Mouse (Mus musculus) CD4-positive, CD25-positive, alpha-beta regulatory T cell, adult 2 months (primary cell): Measurements from ENCODE around the gene Gstp3.
A peak's percentile ranks its signal among the peaks of the same experiment; 100 is the strongest.

Source experiments
- DNase-seq: peaks from one replicate; pipeline ENCODE4 v3.0.0-alpha.2; 2012; ENCODE audit warnings: low read depth, low spot score

The Gstp3 gene

DNA sequence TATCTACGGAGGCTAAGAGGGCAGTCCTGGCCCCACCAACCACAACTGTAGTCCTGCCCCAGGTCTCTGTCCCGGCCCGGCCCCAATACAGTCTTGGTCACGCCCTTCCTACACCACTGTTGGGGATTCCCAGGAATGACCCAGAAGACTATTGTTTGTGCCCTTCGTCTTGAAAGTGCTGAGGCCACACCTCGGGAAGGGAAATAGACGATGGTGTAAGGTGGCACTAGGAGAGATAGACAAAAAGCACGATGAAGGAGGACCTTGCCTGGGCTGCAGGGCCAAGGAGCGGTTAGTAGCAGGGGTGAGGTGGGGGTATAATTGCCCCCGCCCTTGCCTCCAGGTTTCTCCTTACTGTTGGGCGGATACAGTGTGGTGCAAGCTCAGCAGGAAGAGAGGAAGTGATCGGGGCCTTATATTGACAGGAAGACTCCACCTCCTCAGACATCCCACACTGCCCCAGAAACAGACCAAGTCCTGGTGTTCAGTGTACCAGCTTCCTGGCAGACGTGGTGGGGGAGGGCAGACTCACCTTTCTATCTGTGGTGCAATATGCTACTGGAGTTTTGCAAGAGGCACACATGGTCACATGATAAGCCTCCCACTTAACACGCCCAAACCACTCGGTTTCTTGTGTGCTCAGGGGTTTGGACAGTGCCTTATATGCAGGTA is at the start of gene Gstp3:
Gene Gstp3, minus strand, starts transcription at position 501 of the 672 bp plus-strand sequence.
- DNase-seq: peak; percentile 84

DNA sequence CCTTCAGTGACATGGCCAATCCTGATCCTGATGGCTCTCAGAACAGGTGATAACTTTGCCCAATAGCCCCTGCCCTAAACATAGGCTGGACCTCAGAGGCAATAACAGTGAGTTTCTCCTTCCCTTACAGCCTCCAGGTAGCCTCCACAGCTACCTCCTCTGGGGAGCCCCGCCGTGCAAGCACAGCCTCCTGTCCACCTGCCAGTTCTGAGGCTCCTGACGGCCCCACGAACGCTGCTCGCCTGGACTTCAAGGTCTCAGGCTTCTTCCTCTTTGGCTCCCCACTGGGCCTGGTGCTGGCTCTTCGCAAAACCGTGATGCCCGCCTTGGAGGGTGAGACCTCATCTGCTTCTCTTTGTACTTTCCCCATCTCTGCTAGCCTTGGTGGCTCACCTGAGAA is 49.2 kb upstream of the Gstp3 start:
- no peak for DNase-seq

DNA sequence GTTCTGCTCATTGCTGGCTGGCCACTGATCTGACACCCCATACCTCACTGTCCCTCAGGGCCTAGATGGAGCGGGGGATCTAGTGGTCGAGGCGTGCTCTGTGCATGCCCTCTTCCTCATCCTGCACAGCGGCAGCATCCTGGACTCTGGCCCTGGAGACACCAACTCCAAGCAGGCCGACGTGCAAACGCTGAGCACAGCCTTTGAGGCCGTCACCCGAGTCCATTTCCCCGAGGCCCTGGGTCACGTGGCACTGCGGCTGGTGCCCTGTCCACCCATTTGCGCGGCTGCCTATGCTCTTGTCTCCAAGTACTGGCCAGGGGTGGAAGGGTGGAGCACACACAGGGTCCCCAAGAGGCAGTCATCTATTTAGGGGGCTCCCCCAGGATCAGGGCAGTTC is 47.3 kb upstream of the Gstp3 start:
- DNase-seq: no peak

DNA sequence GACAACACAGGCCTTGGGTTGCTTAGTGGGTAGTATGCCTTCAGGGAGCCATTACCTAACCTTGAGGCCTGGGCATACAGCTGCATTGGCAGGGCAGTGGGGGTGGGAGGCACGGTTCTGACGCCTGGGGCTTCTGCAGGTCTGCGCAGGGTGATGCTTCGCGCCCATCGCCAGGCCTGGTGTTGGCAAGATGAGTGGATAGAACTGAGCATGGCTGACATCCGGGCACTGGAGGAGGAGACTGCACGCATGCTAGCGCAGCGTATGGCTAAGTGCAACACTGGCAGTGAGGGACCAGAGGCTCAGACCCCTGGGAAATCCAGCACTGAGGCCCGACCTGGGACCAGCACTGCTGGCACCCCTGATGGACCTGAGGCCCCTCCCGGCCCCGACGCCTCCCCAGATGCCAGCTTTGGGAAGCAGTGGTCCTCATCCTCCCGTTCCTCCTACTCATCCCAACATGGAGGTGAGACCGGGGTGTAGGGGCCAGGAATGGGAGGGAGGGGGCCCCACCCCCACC is 45.4 kb upstream of the Gstp3 start:
- no peak for DNase-seq

DNA sequence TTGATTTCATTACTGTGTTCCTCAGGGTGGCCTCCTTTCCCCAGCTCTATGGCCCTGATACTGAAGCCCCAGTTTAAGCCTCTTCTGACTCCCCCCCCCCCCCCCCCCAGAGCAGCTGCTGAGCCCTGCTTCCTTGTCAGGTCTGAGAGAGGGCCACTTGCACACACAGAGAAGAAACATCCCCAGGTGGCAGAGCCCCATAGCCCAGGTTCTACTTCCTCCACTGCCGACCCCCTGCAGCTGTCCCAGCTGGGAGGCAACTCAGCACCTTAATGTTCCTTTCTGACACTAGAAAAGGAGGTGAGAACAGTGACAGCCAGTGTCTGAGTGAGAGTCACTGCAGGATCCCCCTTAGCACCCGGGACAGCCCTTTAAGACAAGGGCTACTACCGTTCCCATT is 44.4 kb upstream of the Gstp3 start:
- DNase-seq: no peak

DNA sequence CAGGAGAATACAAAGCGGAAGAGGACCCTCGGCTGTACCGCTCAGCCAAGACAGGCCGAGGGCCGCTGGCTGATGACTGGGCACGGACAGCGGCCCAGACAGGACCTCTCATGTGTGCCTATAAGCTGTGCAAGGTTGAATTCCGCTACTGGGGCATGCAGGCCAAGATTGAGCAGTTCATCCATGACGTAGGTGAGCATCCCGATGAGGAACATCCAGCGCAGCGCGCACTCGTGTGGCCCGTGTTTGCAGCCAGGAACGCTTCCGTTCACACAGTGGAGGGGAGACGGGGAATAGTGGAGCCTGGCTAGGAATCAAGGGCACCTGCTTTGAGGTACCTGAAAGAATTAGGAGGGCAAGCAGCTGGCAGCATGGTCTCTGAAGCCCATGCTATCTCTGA is 43.9 kb upstream of the Gstp3 start:
- DNase-seq: no peak

DNA sequence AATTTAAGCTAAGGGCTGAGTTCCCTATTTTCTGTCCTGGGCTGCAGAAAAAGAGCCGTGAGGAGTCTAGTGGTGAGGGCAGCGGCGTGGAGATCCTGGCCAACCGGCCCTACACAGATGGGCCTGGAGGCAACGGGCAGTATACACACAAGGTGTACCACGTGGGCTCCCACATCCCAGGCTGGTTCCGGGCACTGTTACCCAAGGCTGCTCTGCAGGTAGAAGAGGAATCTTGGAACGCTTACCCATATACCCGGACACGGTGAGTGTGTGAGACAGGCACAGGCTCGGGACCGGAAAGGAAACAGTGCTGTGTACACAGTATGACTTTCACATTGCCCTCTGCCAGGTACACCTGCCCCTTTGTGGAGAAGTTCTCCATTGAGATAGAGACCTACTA is 43.3 kb upstream of the Gstp3 start:
- no peak for DNase-seq

DNA sequence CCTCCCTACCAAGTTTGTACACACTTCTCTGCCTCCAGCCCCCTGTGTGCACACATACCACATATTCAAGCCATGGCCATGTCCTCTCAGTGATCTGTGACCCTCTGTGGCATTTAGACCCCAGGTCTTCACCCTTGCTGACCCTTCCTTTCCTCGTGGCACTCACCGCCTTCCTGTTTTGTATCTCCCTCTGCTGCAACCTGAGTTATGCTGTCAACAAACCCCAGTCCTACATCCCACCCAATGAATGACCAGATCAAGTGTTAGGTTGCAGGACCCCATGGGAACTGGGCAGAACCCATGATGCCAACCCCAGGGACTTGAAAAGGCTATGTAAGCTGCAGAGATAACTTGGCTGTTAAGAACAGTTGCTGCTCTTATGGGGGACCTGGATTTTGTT is 42.7 kb upstream of the Gstp3 start:
- no peak for DNase-seq

DNA sequence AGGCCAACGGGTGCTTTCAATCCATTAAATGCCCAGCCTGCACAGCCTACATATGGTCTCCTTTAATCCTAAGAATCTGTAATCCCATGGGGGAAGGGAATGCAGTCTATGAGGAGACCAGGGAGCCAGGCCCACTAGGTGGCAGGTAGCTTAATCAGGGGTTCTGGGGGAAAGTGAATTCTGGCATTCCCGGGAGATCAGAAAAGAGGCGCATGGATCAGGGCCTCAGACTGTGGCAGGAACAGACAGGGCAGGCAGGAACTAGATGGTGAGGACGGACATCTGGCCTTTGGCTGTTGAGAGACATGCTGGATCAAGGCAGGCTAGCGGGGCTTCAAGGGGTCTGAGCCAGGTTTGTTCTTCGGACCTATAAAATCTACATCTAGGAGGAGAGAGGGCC is 42.1 kb upstream of the Gstp3 start:
- DNase-seq: no peak

DNA sequence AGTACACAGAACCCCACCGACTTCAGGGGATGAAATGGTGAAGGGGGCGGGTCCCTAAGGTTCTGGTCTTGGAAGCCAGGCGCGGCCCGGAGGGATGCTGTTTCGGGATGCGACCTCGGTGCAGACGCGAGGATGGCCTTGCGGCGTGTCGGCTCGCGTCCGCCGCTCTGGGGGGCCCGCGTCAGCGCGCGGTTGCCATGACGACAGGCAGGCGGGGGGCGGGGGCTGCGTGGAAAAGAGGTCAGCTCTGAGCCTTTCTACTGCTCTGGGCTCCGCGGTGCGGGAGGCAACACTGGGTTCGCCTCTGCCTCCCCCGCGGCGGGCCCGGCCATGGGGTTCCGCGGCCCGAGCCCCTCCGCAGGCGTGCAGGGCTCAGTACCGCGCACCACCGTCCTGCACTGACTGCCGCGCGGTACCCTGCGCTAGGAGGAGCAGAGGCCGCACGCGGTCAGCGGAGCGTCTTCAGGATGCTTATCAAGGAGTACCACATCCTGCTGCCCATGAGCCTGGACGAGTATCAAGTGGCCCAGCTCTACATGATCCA is 41.4 kb upstream of the Gstp3 start:
- peak; percentile 69 for DNase-seq

DNA sequence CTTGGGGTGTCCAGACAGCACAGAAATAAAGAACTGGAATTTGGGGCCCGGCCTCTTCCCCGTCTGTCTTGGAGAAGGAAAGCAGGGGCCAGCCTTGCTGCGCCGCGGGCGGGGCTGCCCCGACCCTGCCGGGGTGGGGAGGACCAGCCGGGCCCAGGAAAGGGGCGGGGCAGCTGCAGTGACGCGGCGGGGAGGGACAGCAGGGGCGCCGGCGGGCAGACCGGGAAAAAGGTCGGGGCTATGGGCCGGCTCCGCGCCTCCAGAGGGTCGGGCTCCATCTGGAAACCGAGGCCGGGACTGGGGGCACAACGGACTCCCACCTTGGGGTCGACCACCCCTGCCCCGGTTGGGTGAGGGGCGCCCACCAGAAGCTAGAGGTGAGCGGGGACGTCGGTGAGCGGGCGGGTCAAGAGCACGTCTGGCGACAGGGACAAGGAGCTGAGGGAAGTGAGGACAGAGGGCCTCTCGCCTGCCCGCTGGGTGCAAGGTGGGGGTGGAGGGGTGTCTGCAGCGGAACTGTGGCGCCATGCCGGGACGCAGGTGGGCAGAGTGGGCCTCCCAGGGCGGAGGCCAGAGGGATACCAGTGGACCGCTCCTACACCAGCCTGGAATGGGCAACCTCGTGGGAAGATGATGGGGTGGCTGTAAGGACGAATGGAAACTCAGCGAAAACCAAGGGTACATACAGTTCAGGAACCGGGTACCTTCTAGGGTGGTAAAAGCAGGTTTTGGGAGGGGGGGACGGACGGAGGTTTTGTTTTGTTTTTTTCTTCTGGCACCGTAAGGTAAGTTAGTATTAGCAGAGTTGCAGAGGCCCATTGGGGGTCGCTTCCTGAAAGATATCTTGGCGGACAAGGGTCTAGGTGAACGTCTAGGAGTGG is 40.7 kb upstream of the Gstp3 start, which contains the start of gene Pitpnm1:
Gene Pitpnm1, plus strand, starts transcription at position 162 of the 881 bp plus-strand sequence.
- DNase-seq: peak; percentile 85

DNA sequence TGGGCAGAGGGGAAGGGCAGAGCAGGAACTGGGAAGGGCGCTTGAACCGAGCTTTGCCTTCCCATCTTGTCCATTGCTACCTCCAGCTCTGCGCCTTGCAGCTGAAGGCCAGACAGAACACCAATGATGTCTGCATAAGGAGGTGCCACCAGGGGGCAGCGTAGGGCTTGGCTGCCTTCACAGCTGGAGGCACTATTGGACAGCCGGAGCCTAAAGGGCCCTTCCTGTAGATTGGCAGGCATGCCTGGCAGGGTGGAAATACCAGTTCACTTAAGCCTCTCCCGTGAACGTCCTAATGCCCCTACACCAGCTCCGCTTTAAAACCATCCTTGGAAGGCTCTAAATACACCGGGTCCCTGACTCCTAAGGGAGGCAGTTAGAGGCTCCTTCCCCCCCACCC is 39.7 kb upstream of the Gstp3 start:
- peak; percentile 96 for DNase-seq

DNA sequence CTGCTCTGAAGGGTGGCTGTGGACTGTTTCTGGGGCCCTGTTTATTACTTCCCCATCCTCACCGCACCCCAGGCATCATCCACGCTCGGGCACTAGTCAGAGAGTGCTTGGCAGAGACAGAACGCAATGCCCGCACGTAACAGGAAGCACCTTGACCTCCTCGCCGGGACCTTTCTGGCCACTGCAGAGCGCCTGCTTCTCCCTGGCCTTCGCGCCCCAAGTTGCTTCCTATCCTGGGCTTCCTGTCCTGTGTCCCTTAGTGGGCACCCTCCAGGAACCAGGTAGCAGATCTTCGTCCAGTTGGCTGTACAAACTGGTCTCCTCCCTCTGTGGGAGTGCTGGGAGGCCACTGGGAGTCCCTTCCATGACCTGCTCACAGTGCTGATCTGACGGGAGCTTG is 39.1 kb upstream of the Gstp3 start:
- peak; percentile 30 for DNase-seq

DNA sequence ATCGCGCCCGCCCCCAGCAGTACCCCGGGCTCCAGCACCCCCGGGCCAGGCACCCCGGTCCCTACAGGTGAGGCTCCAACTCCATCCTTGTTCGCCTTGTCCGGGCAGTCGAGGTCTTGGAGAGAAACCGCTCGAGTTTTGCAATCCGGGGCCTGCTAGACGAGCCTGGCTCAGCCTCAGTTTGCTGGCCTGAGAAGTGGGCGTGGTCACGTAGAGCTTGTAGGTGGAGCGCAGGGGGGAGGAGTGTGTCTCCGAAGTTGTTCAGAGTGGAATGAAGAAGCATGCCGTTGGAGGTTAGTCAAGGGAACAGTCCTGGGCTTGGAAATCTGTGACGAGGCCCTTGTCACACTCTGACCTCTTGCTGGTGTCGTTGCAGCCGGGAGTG is 38.1 kb upstream of the Gstp3 start:
- DNase-seq: peak; percentile 89

DNA sequence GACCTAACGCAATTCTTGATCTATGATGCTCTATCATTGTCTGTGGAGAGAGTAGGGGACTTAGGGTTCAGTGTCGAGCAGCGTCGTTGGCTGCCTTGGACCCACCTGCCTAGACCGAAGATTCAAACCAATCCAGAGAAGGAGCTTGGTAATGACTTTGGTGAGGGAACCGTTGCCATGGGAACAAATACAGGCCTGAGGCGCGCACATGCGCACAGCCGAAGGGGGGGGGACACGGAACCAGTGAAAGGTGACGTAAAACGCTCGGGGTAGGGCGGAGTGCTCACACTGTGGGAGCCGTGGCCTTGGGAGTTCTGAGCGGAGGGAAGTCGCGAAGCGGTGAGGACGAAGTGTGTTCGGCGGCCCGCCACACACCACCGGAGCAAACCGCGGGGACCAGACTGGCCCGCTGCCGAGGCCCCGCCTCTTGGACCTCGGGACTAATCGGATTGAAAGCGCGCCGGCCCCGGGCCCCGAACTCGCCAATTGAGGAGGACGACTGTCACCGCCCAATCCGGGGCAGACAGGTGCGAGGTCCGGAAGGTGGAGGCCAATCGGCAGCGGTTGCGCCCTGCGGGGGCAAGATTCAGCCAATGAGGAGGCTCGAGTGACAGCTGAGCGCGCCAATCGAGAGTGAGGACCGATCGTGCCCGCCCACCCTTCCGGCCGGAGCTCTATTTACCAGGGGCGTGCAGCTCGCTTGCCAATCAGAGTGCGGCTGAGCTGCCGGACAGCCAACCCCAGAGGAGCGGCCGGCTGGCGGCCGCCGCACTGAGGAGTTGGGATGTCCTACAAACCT is 37.5 kb upstream of the Gstp3 start, which contains the start of gene Cdk2ap2:
Gene Cdk2ap2, plus strand, starts transcription at position 541 of the 799 bp plus-strand sequence.
- DNase-seq: peak; percentile 99

DNA sequence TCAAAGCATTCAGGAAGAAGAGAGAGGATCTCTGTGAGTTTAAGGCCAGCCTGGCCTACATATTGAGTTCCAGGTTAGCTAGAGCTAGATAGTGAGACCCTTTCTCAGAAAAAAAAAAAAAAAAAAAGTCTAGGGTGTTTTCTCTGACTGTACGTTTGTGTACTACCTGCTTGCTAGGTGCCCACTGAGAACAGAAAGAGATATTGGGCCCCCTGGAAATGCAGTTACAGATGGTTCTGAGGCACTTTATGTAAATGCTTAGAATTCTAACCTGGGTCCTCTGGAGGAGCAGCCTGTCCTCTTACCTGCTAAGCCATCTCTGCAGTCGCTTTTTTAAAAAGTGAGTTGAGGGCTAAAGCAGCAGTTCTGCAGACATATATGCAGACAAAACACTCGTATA is 36.4 kb upstream of the Gstp3 start:
- DNase-seq: no peak

DNA sequence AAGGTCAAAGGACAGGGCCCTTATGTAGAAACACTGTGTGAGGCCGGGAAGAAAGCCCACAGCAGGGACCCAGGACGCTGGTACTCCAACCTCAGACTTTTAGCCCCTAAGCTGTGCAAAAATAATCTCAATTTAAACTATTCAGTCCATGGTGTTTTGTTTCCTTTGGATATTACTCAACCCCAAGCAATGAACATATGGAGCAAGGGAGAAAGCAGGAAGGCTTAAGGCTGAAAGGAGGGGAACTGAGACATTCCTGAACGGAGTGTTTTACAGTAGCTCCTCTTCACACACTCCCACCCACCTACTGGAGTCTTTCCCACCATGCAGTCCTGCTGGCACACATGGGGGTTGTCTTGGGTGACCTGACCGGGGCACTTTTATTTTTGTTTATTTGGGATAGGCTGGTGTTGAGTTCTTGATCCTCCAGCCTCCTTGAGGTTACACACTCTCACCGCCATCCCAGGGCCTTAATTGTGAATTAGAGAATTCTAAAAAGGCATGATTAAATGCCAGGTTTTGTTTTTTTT is 35.5 kb upstream of the Gstp3 start:
- DNase-seq: no peak

DNA sequence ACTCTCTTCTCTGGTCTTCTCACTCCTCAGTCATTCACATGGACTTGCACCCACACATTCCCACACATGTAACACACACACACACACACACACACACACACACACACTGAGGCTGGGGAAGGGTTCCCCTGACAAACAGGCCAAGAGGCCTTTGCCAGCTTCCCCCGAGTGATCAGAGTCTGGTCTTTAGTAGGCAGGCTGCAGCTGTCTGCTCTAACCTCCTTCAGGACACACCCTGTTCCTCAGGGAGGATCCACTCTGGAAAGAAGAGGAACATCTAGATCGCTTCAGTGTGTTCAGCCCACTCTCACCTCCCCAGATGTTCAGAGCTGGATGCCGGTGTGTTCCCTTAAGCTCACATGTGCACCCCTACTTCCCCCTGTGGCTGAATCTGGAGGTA is 35.0 kb upstream of the Gstp3 start:
- DNase-seq: peak; percentile 11

DNA sequence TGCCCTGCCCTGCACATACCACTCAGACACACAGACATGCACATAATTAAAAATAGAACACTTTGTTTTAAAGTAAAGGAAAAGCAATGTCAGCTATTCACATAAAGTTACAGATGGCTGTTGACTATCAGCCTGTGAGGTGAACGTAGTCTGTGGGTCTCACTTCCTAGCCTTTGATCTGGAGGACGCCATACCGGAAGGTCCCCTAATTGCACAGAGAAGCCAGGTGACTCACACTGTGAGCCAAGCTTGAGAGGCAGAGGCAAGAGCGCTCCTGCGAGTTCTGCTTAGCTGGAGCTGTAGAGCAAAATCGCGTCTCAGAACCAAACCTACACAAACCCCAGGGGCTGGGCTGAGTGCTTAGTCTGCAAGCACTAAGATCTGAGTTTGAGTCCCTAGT is 34.4 kb upstream of the Gstp3 start:
- DNase-seq: peak; percentile 79

DNA sequence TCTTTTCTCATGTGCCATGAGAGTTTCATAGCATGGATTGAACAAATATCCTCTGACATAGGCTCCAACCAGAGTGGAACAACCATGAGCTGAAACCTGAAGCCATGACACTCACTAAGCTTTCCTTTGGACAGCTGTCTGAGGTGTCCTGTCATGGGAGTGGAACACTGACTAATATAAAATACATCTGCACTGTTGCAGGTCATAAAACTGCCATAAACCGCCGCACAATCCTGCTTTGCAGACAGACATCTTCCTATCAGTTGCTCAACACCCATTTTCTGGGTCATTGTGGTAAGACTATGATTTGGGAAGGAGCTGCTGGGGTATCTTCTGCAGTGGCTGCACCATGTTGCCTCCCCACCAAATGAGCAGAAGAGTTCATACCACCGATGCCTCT is 33.4 kb upstream of the Gstp3 start:
- no peak for DNase-seq

DNA sequence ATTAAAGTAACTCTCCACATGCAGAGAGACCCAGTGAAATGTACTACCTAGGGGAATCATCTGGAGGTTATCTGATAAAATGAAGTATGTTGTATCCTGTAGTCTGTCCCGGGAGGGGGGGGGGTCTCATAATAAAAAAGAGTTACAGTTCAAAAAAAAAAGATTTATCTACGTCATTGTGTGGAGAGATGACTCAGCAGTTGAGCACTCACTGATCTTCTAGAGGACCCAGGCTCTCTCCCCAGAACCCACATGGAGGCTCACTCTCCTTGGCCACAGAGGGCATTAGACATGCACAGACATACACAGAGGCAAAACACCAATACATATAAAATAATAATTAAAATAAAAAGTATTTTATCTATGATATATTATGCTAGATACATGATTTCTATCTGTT is 32.0 kb upstream of the Gstp3 start:
- DNase-seq: no peak
